Mouse (Mus musculus): Measurements from ENCODE around the gene E2f3.

DNA sequence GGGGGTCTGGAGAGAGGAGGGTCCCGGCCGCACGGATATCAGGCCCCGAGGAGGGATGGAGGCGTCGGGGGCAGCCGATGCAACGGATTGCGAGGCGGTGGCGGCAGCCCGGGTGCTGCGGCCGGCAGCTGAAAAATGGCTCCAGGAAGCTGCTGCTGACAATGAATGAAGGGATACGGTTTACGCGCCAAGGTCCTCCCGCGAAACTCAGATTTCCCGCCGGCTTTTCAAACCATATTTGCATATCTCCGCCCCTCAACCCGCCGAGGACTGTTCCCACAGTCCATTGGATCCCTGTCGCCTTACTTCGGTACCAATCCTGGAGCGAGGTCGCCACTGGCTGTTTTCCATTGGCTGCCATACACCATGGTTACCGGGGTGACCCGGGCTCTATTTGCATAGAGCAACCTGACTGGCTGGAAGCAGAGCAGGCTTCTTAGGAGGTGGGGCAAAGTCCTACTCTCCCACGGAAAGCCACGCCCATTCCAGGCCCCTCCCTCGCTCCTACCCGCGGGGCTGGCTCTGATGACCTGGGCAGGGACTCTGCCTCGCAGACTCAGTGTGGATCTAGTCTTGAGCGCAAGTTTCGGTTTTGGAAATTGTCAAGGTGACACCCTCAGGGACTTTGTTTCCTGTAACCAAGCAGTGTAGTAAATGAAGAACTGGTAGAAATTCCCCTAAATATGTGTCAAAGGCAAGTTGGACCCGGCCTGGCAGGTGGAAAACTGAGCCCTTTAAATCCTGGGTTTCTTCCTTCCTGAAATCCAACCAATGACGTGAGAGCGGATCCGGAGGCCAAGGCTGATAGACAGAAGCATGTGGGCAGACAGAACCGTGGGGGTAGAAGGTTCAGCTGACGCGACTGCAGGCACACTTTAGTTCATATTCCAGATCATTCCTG, at the start of gene E2f3:
- TF ChIP-seq POLR2A (IDR thresholded peaks at IDR 0.05; ENCODE audit: low read depth, low read length) (peak; percentile 81), CTCF (IDR thresholded peaks at IDR 0.05; ENCODE audit: borderline replicate concordance, insufficient read depth, low read length) (no peak)
